Mouse (Mus musculus) intestine, postnatal 0 days (tissue): ENCODE results near the gene Zmynd8. TPM values are rescaled to one million over a fixed set of nuclear protein-coding genes. Genes with fewer than 3 reads are reported as not detected.

Experiments
- ATAC-seq: fragments of 200-750 bp; cut with Nextera tagmentation; 2 replicates; pipeline ENCODE4 v1.8.0; 2017; ENCODE audit warnings: mild to moderate bottlenecking, moderate TSS enrichment, moderate library complexity
- H3K27ac ChIP-seq: fragments of 300-500 bp; sonication (generic); 2 replicates; pipeline ENCODE4 v1.5.1; 2014; ENCODE audit warnings: mild to moderate bottlenecking, low read depth, low read length, moderate library complexity
- H3K27me3 ChIP-seq: fragments of 300-500 bp; sonication (generic); replicated peaks from 2 replicates; pipeline ENCODE4 v1.6.1; 2014; ENCODE audit warnings: low read length, mixed read lengths; ENCODE audit not compliant: control insufficient read depth, insufficient read depth
- H3K36me3 ChIP-seq: fragments of 300-500 bp; sonication (generic); 2 replicates; pipeline ENCODE4 v1.6.1; 2014; ENCODE audit warnings: mild to moderate bottlenecking, moderate library complexity; ENCODE audit not compliant: control insufficient read depth, insufficient read depth
- H3K4me1 ChIP-seq: fragments of 300-500 bp; sonication (generic); replicated peaks from 2 replicates; pipeline ENCODE4 v1.6.1; 2014; ENCODE audit warnings: antibody characterized with exemption, low read length, mixed read lengths; ENCODE audit not compliant: control insufficient read depth, insufficient read depth
- H3K4me2 ChIP-seq: fragments of 300-500 bp; sonication (generic); replicated peaks from 2 replicates; pipeline ENCODE4 v1.6.1; 2014; ENCODE audit warnings: low read depth, mild to moderate bottlenecking, moderate library complexity
- H3K4me3 ChIP-seq: fragments of 300-500 bp; sonication (generic); 2 replicates; pipeline ENCODE4 v1.5.1; 2014; ENCODE audit warnings: low read depth, low read length
- H3K9ac ChIP-seq: fragments of 300-500 bp; sonication (generic); 2 replicates; pipeline ENCODE4 v1.6.1; 2014; ENCODE audit warnings: mild to moderate bottlenecking, low read depth, low read length
- H3K9me3 ChIP-seq: fragments of 300-500 bp; sonication (generic); 2 replicates; pipeline ENCODE4 v1.6.1; 2016; ENCODE audit warnings: mixed run types; ENCODE audit not compliant: control insufficient read depth
- CTCF ChIP-seq: sonication (generic); IDR thresholded peaks from 2 replicates; pipeline ENCODE4 v1.5.1; 2016; ENCODE audit warnings: low read depth, mild to moderate bottlenecking, control low read depth, antibody characterized with exemption, moderate library complexity
- WGBS: fragments of 180-500 bp; shearing (Covaris S2); extraction: QIAGEN DNeasy Blood & Tissue Kit; methylation state at CpG from one replicate; pipeline ENCODE4 v1.1.7; 2014; 5-methylcytosine and 5-hydroxymethylcytosine counted together
- polyA plus RNA-seq: library from polyadenylated mRNA; unstranded; fragments of >200 nt; fragmentation: Nextera tagmentation; extraction: Ambion mirVana; gene quantifications from 2 replicates; pipeline ENCODE4 v1.2.1, GENCODE M21; 2015

Gene Zmynd8
- polyA plus RNA-seq, 1 experiment from 2014 or later: 43.5 TPM

- WGBS: 61% methylated on average over 8 of the region's 8 CpGs
Measured at GRCm38 (mm10) chr2:165797876-165798275, 100.9 kb downstream of the Zmynd8 start.

GRCm38 (mm10) chr2:165793283-165793638, 105.6 kb downstream of the Zmynd8 start:
- Histone ChIP-seq H3K36me3 (peaks cover 92% of the 10 kb centered on the region), H3K4me1 (no peaks in the 10 kb centered on the region)
- ATAC-seq: no peak

More at GRCm38 (mm10) chr2:165797876-165798275, 100.9 kb downstream of the Zmynd8 start:
- H3K9ac ChIP-seq: no peak overlapping the region
- H3K9me3 ChIP-seq: no peaks in the 10 kb centered on the region
- no peaks in the 10 kb centered on the region for H3K4me1 ChIP-seq
- TF ChIP-seq CTCF: no peak
- no peak overlapping the region for H3K27ac ChIP-seq
- peaks cover 87% of the 10 kb centered on the region for H3K36me3 ChIP-seq
- H3K4me2 ChIP-seq: no peak overlapping the region
- H3K27me3 ChIP-seq: no peaks in the 10 kb centered on the region
- no peak overlapping the region for H3K4me3 ChIP-seq
- ATAC-seq: no peak

DNA sequence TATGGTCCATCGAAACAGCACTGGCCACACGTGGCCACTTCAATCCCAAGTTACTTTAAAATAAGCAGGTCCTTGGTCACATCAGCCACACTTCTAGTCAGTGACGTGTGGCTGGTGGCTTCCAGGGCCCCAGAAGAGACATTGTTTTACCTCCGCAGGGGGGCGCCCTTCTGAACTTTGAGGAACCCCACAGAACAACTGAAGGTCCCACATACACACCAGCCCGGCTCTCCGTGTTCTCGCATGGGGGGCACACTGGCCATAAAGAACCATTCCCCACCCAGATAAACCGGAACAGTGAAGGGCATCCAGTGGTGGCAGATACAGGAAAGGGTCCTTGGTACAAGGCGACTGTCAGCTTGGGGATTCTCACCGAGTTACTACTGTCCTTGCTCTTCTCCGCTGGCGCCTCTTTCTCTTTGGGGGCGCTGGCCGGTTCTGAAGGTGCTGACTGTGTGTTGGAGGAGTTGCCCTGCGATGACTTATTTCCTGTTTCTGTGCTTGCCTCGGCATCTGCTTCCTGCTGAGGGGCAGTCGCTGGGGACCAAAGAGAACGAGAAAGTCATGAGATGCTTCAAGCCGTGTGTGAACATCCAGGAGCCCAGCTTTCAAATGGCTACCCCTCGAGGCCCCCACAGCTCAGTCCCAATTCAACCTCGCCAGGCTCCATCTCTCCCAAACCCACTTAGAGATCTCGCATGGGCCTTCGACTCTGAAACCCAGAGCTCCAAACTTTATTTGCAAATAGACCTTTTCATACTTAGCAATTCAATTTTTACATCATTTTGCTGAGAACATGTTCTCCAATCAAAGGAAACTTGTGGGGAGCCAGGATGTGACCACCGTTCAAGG, 106.2 kb downstream of the Zmynd8 start:
- no peak for ATAC-seq
- no peak overlapping the region for H3K27ac ChIP-seq
- no peak overlapping the region for H3K4me2 ChIP-seq
- H3K4me1 ChIP-seq: no peaks in the 10 kb centered on the region
- H3K9ac ChIP-seq: no peak overlapping the region
- WGBS: 82% methylated on average over 25 of the region's 25 CpGs
- no peaks in the 10 kb centered on the region for H3K27me3 ChIP-seq
- no peak overlapping the region for H3K4me3 ChIP-seq
- no peaks in the 10 kb centered on the region for H3K9me3 ChIP-seq
- TF ChIP-seq CTCF: no peak
- peaks cover 93% of the 10 kb centered on the region for H3K36me3 ChIP-seq

More at GRCm38 (mm10) chr2:165793283-165793638, 105.6 kb downstream of the Zmynd8 start:
- TF ChIP-seq CTCF: no peak
- H3K27me3 ChIP-seq: no peaks in the 10 kb centered on the region
- WGBS: 58% methylated on average over 3 of the region's 3 CpGs
- no peak overlapping the region for H3K27ac ChIP-seq
- H3K9ac ChIP-seq: no peak overlapping the region
- H3K4me3 ChIP-seq: no peak overlapping the region
- no peak overlapping the region for H3K4me2 ChIP-seq
- H3K9me3 ChIP-seq: no peaks in the 10 kb centered on the region

DNA sequence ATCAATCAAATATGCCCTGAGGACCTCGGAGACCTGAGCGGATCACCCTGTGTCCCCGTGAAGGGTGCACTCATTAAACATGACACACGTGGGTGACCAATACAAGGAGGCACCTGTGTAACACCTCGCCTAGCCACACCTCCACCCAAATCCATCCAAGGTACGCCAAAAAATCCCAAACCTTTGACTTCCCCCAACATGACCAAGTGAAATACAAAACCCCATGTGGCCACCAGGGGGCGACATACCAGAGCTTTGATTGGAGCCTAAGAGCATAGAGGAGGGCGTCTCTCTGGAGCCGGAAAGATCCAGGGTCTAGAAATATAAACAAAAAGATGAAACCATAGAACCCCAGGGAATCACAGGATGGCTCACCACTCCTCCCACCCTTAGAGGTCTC, 107.2 kb downstream of the Zmynd8 start:
- Histone ChIP-seq H3K27me3 (no peaks in the 10 kb centered on the region), H3K9me3 (no peaks in the 10 kb centered on the region), H3K27ac (no peak overlapping the region), H3K4me2 (no peak overlapping the region), H3K4me1 (no peaks in the 10 kb centered on the region), H3K4me3 (no peak overlapping the region), H3K9ac (no peak overlapping the region), H3K36me3 (peaks cover 93% of the 10 kb centered on the region)
- peak; percentile 91 for TF ChIP-seq CTCF
- ATAC-seq: 0 out of 2 replicates have a peak, but pooled peaks have one; percentile 13
- WGBS: 60% methylated on average over 9 of the region's 9 CpGs

GRCm38 (mm10) chr2:165791026-165791425, 107.8 kb downstream of the Zmynd8 start:
- Histone ChIP-seq H3K36me3 (peaks cover 91% of the 10 kb centered on the region), H3K9ac (no peak overlapping the region), H3K4me2 (no peak overlapping the region), H3K27ac (no peak overlapping the region), H3K27me3 (no peaks in the 10 kb centered on the region), H3K9me3 (no peaks in the 10 kb centered on the region), H3K4me3 (no peak overlapping the region), H3K4me1 (no peaks in the 10 kb centered on the region)
- no peak for TF ChIP-seq CTCF
- WGBS: 58% methylated on average over 7 of the region's 7 CpGs
- no peak for ATAC-seq

DNA sequence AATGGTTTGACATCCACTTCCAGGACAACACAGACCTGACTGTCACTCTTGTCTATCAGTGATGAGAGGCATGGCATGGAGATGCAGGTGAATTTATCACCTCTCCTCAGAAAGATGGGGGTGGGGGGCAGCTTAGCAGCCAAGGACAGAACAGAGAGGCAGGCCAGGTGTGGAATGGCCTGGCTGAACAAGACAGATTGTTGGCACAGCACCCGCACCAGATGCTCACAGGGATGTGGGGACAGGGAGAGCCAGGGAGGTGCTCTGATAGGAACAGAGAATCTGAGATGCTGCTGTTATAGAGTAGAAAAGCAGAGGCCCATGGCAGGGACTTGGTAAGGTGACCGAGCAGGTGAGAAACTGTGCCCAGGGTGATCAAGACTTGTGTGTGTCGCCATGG, 109.1 kb downstream of the Zmynd8 start:
- Histone ChIP-seq H3K4me3 (no peak overlapping the region), H3K36me3 (peaks cover 97% of the 10 kb centered on the region), H3K9me3 (no peaks in the 10 kb centered on the region), H3K27me3 (no peaks in the 10 kb centered on the region), H3K27ac (no peak overlapping the region), H3K4me2 (no peak overlapping the region), H3K4me1 (no peaks in the 10 kb centered on the region), H3K9ac (no peak overlapping the region)
- WGBS: 89% methylated on average over 3 of the region's 3 CpGs
- TF ChIP-seq CTCF: no peak
- ATAC-seq: no peak
